Mouse (Mus musculus) heart, adult 2 months (tissue): Measurements from ENCODE around the gene Sdk2.

ENCODE experiments used
- CTCF ChIP-seq: fragments of 200-600 bp; IDR thresholded peaks from 2 replicates; pipeline ENCODE4 v1.8.1; 2022; ENCODE audit warnings: antibody characterized with exemption, mild to moderate bottlenecking, moderate library complexity
- EP300 ChIP-seq: fragments of 200-500 bp; IDR thresholded peaks from 2 replicates; pipeline ENCODE4 v1.6.1; 2011; ENCODE audit warnings: low read depth, low read length, control low read depth; ENCODE audit not compliant: insufficient read depth
- POLR2A ChIP-seq: fragments of 200-500 bp; IDR thresholded peaks from 2 replicates; pipeline ENCODE4 v1.6.1; 2011; ENCODE audit warnings: mild to moderate bottlenecking, low read depth, low read length, control low read depth; ENCODE audit not compliant: insufficient read depth

DNA sequence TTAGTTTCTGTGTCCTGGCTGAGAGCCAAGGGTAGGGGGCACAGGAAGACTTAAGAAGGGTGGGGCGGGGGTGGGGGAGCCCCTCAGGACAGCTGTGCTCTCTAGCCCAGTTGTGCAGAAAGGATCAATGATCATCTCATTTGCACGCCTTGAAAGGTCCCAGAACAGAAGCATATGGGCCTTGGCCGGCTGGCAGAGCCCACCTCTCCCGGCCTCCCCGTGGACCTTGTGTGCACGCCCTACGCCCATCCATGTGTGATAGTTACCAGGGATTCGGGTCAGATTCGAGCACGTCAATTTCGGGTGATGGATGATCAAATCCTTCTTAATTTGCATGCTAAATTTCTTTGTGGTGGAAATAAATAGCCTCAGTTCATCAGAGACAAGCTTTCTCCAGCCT, 136.7 kb downstream of the Sdk2 start:
- TF ChIP-seq CTCF: no peak
- TF ChIP-seq POLR2A: no peak
- TF ChIP-seq EP300: no peak
